Mouse (Mus musculus) myocyte (in vitro differentiated cells): ENCODE results near the gene Dscaml1. TPM values are rescaled to one million over a fixed set of nuclear protein-coding genes. Genes with fewer than 3 reads are reported as not detected.

Experiments used
- H3K27me3 ChIP-seq: one replicate; pipeline ENCODE4 v1.6.1; 2011; ENCODE audit not compliant: control insufficient read depth, insufficient read depth, insufficient read length
- H3K36me3 ChIP-seq: one replicate; pipeline ENCODE4 v1.6.1; 2011; ENCODE audit not compliant: control insufficient read depth, insufficient read depth
- H3K4me2 ChIP-seq: one replicate; pipeline ENCODE4 v1.6.1; 2011; ENCODE audit warnings: low read depth, control low read depth
- H3K4me3 ChIP-seq: one replicate; pipeline ENCODE4 v1.5.1; 2011; ENCODE audit warnings: mild to moderate bottlenecking, control low read depth, moderate library complexity
- H3K79me2 ChIP-seq: one replicate; pipeline ENCODE4 v1.6.1; 2011; ENCODE audit not compliant: control insufficient read depth, insufficient read depth
- H3ac ChIP-seq: one replicate; pipeline ENCODE4 v1.6.1; 2011; ENCODE audit not compliant: control insufficient read depth, insufficient read length
- CEBPB ChIP-seq: IDR thresholded peaks from 2 replicates; pipeline ENCODE4 v1.6.1; 2011; ENCODE audit warnings: mild to moderate bottlenecking, moderate library complexity; ENCODE audit not compliant: poor library complexity, insufficient read depth, severe bottlenecking
- E2F4 ChIP-seq: IDR thresholded peaks from one replicate; pipeline ENCODE4 v1.6.1; 2011; ENCODE audit warnings: mild to moderate bottlenecking, control low read depth, moderate library complexity; ENCODE audit not compliant: insufficient read depth
- MAX ChIP-seq: IDR thresholded peaks from one replicate; pipeline ENCODE4 v1.6.1; 2011; ENCODE audit warnings: low read depth, mild to moderate bottlenecking, control low read depth
- MYOD1 ChIP-seq, 3 experiments: IDR thresholded peaks; one replicate each; pipeline ENCODE4 v1.6.1; 2011; ENCODE audit warnings: control low read depth in 2 of 3, low read depth in 2 of 3, mild to moderate bottlenecking in 2 of 3, moderate library complexity in 1 of 3; ENCODE audit not compliant: insufficient read length in 2 of 3, control insufficient read depth in 1 of 3
- MYOG ChIP-seq, 3 experiments: IDR thresholded peaks; one replicate each; pipeline ENCODE4 v1.6.1; 2011; ENCODE audit warnings: control low read depth in 2 of 3, low read depth in 2 of 3, mild to moderate bottlenecking in 2 of 3; ENCODE audit not compliant: insufficient read length in 2 of 3, control insufficient read depth in 1 of 3, insufficient read depth in 1 of 3
- POLR2A ChIP-seq: IDR thresholded peaks from one replicate; pipeline ENCODE4 v1.6.1; 2011; ENCODE audit warnings: low read depth, mild to moderate bottlenecking, control low read depth, moderate library complexity; ENCODE audit not compliant: insufficient read length
- POLR2AphosphoS2 ChIP-seq: IDR thresholded peaks from one replicate; pipeline ENCODE4 v1.6.1; 2011; ENCODE audit warnings: low read depth, control low read depth; ENCODE audit not compliant: insufficient read length
- REST ChIP-seq: IDR thresholded peaks from one replicate; pipeline ENCODE4 v1.6.1; 2011; ENCODE audit warnings: mild to moderate bottlenecking, control low read depth, moderate library complexity; ENCODE audit not compliant: insufficient read depth, insufficient read length
- SRF ChIP-seq: IDR thresholded peaks from one replicate; pipeline ENCODE4 v1.6.1; 2011; ENCODE audit warnings: low read depth; ENCODE audit not compliant: control insufficient read depth, insufficient read length
- TCF12 ChIP-seq: IDR thresholded peaks from one replicate; pipeline ENCODE4 v1.6.1; 2011; ENCODE audit warnings: mild to moderate bottlenecking, control low read depth; ENCODE audit not compliant: poor library complexity, insufficient read depth, severe bottlenecking
- TCF3 ChIP-seq: IDR thresholded peaks from one replicate; pipeline ENCODE4 v1.6.1; 2011; ENCODE audit warnings: low read depth, control low read depth; ENCODE audit not compliant: insufficient read length
- USF1 ChIP-seq: IDR thresholded peaks from one replicate; pipeline ENCODE4 v1.6.1; 2011; ENCODE audit warnings: low read depth, mild to moderate bottlenecking, control low read depth, moderate library complexity
- polyA plus RNA-seq: library from polyadenylated mRNA; unstranded; fragments of >200 nt; fragmentation: generic; extraction: Trizol; gene quantifications from one replicate; pipeline ENCODE4 v1.2.1, GENCODE M21; 2012; ENCODE audit warnings: missing spikeins

Gene Dscaml1
- polyA plus RNA-seq, 1 experiment = not detected

GRCm38 (mm10) chr9:45791456-45792142 lies 365.2 kb downstream of the Dscaml1 start:
- H3K79me2 ChIP-seq = no peaks in the 10 kb centered on the region
- H3K4me3 ChIP-seq = no peak overlapping the region
- no peak overlapping the region for H3K4me2 ChIP-seq
- no peak overlapping the region for H3ac ChIP-seq
- TF ChIP-seq TCF3 (no peak), TCF12 (no peak), REST (no peak), CEBPB (no peak), MAX (no peak), POLR2A (no peak), MYOG (IDR thresholded peaks at IDR 0.05; ENCODE audit: control insufficient read depth in 1 of 3, insufficient read depth in 1 of 3, insufficient read length in 2 of 3, low read depth in 2 of 3) (no peak), POLR2AphosphoS2 (no peak), USF1 (no peak), MYOD1 (IDR thresholded peaks at IDR 0.05; ENCODE audit: control insufficient read depth in 1 of 3, insufficient read length in 2 of 3, low read depth in 2 of 3) (no peak), E2F4 (no peak), SRF (no peak)
- no peaks in the 10 kb centered on the region for H3K36me3 ChIP-seq
- H3K27me3 ChIP-seq = no peaks in the 10 kb centered on the region

- no peaks in the 10 kb centered on the region for H3K27me3 ChIP-seq
- no peak overlapping the region for H3K4me2 ChIP-seq
- no peak overlapping the region for H3K4me3 ChIP-seq
- H3K36me3 ChIP-seq = no peaks in the 10 kb centered on the region
- H3K79me2 ChIP-seq = no peaks in the 10 kb centered on the region
- H3ac ChIP-seq = no peak overlapping the region
- no peak for TF ChIP-seq MYOD1 (IDR thresholded peaks at IDR 0.05; ENCODE audit: control insufficient read depth in 1 of 3, insufficient read length in 2 of 3, low read depth in 2 of 3)
- TF ChIP-seq MYOG (IDR thresholded peaks at IDR 0.05; ENCODE audit: control insufficient read depth in 1 of 3, insufficient read depth in 1 of 3, insufficient read length in 2 of 3, low read depth in 2 of 3) = no peak
- TF ChIP-seq TCF3 = no peak
- TF ChIP-seq USF1 = no peak
- no peak for TF ChIP-seq E2F4
- no peak for TF ChIP-seq CEBPB
- TF ChIP-seq MAX = no peak
- TF ChIP-seq POLR2A = no peak
- TF ChIP-seq SRF = no peak
- no peak for TF ChIP-seq POLR2AphosphoS2
- no peak for TF ChIP-seq TCF12
- no peak for TF ChIP-seq REST
These were observed 365.8 kb downstream of the Dscaml1 start for GRCm38 (mm10) chr9:45792235-45792634.

GRCm38 (mm10) chr9:45793697-45794096 lies 367.3 kb downstream of the Dscaml1 start:
- H3K27me3 ChIP-seq = no peaks in the 10 kb centered on the region
- H3K79me2 ChIP-seq = no peaks in the 10 kb centered on the region
- no peak overlapping the region for H3ac ChIP-seq
- no peak for TF ChIP-seq MYOG (IDR thresholded peaks at IDR 0.05; ENCODE audit: control insufficient read depth in 1 of 3, insufficient read depth in 1 of 3, insufficient read length in 2 of 3, low read depth in 2 of 3)
- no peak for TF ChIP-seq MAX
- TF ChIP-seq CEBPB = no peak
- TF ChIP-seq POLR2AphosphoS2 = no peak
- TF ChIP-seq USF1 = no peak
- TF ChIP-seq REST = no peak
- no peak for TF ChIP-seq SRF
- TF ChIP-seq POLR2A = no peak
- no peak for TF ChIP-seq E2F4
- TF ChIP-seq TCF3 = no peak
- no peak for TF ChIP-seq MYOD1 (IDR thresholded peaks at IDR 0.05; ENCODE audit: control insufficient read depth in 1 of 3, insufficient read length in 2 of 3, low read depth in 2 of 3)
- TF ChIP-seq TCF12 = no peak
- H3K36me3 ChIP-seq = no peaks in the 10 kb centered on the region
- H3K4me2 ChIP-seq = no peak overlapping the region
- no peak overlapping the region for H3K4me3 ChIP-seq

- H3K27me3 ChIP-seq = no peaks in the 10 kb centered on the region
- H3ac ChIP-seq = no peak overlapping the region
- H3K4me3 ChIP-seq = no peak overlapping the region
- no peak overlapping the region for H3K4me2 ChIP-seq
- no peaks in the 10 kb centered on the region for H3K79me2 ChIP-seq
- TF ChIP-seq POLR2A = no peak
- peak in 1 of 3 experiments; percentile 10 for TF ChIP-seq MYOD1 (IDR thresholded peaks at IDR 0.05; ENCODE audit: control insufficient read depth in 1 of 3, insufficient read length in 2 of 3, low read depth in 2 of 3)
- no peaks in the 10 kb centered on the region for H3K36me3 ChIP-seq
These were observed 369.3 kb downstream of the Dscaml1 start for GRCm38 (mm10) chr9:45795722-45796121.

- Histone ChIP-seq H3K27me3 (no peaks in the 10 kb centered on the region), H3ac (no peak overlapping the region), H3K4me3 (no peak overlapping the region), H3K36me3 (no peaks in the 10 kb centered on the region), H3K4me2 (no peak overlapping the region), H3K79me2 (no peaks in the 10 kb centered on the region)
- TF ChIP-seq MYOD1 (IDR thresholded peaks at IDR 0.05; ENCODE audit: control insufficient read depth in 1 of 3, insufficient read length in 2 of 3, low read depth in 2 of 3) (no peak), USF1 (no peak), TCF12 (no peak), SRF (no peak), TCF3 (no peak), MAX (no peak), CEBPB (no peak), POLR2AphosphoS2 (no peak)
These were observed 370.8 kb downstream of the Dscaml1 start for GRCm38 (mm10) chr9:45797271-45797670.
